Mouse (Mus musculus): ENCODE data around the gene Enoph1. TPM values are rescaled to one million over a fixed set of nuclear protein-coding genes. Genes with fewer than 3 reads are reported as not detected.

Gene Enoph1
- total RNA-seq, 2 experiments from 2014 or later, result 9.0 to 10.5 TPM

- no peak for DNase-seq
Observed at GRCm38 (mm10) chr5:100079040-100079930, 39.5 kb downstream of the Enoph1 start.

DNA sequence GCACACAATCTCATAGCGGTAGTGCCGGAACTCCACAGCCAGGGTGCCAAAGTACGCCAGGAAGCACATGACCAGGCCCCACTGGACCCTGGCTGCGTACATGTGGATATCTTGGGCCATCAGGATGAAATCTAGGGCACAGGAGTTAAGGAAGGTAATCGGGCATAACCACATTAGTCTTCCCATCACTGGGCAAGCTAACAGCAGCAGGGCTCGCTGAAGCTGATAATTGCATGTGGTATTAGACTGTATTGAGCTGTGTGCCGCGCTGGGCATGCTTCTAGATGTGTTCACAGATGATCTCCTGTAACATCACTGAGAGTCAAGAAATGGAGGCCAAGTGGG lies 40.1 kb downstream of the Enoph1 start:
- DNase-seq, result no peak

- no peak for DNase-seq
Observed at GRCm38 (mm10) chr5:100082006-100082405, 42.2 kb downstream of the Enoph1 start.

GRCm38 (mm10) chr5:100083953-100084562 lies 44.3 kb downstream of the Enoph1 start:
- DNase-seq, result no peak

DNA sequence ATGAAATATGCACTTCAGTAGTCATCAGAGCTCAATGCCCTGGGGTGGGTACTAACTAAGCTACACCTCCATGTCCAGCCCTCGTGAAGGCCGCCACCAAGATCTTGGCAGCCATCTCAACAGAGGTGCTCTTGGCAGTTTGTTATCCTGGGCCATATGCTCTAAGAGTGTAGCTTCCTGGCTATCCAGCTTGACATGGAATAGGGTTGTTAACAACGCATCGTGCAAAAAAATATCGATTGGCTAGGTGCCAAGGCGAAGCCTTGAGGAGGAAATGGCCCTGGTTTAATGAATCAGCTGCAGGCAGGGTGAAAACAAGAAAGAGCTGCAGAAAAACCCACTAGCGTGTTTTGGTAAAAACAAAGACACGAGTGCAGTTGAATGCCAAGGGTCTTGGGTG lies 45.3 kb downstream of the Enoph1 start:
- DNase-seq, result peak; percentile 22

GRCm38 (mm10) chr5:100090515-100091262 lies 50.9 kb downstream of the Enoph1 start:
- DNase-seq, result no peak

GRCm38 (mm10) chr5:100091263-100091594 lies 51.4 kb downstream of the Enoph1 start:
- no peak for DNase-seq

DNA sequence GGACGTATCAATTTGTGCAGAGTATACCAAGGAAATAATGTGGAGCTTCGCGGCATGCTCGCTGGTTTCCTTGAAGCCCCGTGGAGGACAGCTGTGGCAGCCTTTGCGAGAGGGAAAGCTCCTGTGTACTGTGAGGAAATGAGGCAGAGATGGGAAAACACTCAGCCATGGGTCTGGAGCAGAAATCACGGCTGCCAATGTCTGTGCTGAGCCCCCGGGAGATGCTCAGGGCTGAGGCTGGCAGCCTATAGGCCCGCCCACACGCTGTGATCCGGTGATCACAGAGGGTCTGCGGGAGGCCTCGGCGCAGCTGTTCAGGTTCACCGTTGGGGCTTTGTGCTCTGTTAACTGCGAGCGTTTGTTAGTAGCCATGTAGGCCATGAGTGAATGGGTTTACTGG lies 51.8 kb downstream of the Enoph1 start:
- DNase-seq, result no peak

- no peak for DNase-seq
Observed at GRCm38 (mm10) chr5:100096955-100097354, 57.2 kb downstream of the Enoph1 start.

DNA sequence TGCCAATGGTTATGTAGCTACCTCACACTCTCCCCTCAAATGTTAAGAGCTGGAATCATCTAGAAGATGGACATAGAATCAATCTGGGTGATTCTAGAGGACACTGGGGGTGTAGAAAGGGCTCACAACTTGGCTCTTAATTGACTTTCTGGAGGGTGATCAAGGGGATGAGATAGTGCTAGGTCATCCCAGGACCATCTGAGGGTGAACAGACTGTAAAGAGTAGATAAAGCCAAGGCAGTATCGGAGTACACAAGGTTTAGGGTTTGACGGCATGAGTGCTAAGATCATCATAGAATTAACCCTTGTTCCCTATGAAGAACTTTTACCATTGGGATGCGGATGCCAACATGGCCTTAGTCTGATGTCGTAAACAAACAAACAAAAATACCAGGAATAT lies 58.2 kb downstream of the Enoph1 start:
- no peak for DNase-seq

GRCm38 (mm10) chr5:100102395-100102794 lies 62.6 kb downstream of the Enoph1 start:
- DNase-seq, result no peak

DNA sequence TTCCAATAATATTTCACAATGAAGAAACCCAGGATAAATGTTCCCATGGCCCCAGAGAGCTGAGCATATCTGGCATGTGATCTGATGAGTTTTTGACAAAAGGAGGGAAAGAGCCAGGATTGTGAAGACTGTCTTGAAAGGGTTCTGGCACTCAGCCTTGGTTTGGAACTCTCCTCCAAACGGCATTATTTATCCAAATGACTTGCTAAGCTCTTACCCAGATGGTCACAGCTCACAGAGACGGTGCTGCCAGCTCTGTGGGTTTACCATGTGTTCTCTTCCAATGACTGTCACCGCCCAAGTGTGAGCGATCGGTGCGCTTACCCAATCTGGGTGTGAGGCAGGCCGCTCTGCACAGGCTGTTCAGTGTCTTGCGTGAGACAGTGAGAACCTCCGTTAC lies 69.1 kb downstream of the Enoph1 start:
- DNase-seq, result peak; percentile 21

DNA sequence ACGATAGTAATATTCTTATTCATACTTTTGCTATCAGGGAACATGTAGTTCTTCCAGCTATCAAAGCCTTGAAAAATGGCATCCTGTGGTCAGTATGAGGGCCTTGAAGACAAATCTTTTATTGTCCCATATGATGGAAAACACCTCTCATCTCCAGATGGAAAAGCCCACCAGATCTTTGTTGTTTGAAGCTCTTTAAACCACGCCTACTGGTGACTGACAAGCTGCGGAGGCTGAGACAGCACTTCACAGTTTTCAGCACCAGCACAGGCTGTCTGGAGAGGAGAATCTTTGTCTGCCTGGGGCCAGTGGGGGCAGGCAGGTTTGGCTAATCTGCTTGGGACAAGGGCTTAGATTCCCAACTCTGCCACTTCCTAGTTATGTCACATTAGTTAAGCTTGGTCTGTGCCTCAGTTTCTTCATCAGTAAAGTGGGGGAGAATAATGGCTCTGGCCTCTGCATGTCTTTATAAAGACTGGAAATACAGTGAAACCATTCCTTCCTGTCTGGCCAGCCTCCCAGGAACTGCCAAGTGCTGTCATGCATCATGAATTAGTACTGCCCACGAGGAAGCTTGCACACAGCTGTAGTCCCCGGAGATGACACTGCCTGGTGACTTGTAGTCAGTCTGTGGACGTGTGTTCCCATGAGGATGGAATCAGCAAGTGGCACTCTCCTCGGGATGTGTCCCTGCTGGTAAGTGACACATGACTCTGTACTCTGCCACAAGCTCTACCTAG lies 69.9 kb downstream of the Enoph1 start:
- no peak for DNase-seq

DNA sequence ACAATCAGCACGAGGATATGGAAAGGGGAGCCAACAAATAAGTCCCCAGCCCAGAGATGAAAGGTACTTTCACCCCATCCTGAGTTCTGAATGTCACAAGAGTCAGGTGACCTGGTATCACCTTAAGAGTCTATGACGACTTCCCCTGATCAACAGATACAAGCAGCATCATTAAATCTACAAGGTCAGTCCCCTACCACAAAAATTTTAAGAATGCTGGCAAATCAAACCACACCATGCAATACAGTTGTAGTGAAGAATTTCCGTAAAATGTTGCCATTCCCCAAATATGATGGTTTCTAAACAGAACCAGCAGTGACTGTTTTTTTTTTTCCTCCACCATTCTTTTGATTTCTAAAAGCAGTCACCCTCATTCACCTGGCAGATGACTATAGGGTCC lies 70.8 kb downstream of the Enoph1 start:
- no peak for DNase-seq

- no peak for DNase-seq
Observed at GRCm38 (mm10) chr5:100113403-100113802, 73.6 kb downstream of the Enoph1 start.

Other genes starting within 250 kb of the Enoph1 start
- under 1 TPM; 0.49 to 0.56 TPM for gene Vamp9, start 133.7 kb upstream of the Enoph1 start, total RNA-seq (2021)
- 100 to 1,000 TPM; 129 to 153 TPM for gene Hnrnpd, start 61.0 kb upstream of the Enoph1 start, total RNA-seq (2021)
- gene 4930524J08Rik, start 60.9 kb upstream of the Enoph1 start, total RNA-seq (2021), result 1 to 10 TPM; 1.1 to 1.2 TPM
- gene Hnrnpdl, start 321 bp upstream of the Enoph1 start, total RNA-seq (2021), result 100 to 1,000 TPM in 1 of 2 experiments, 10 to 100 TPM in 1; 92.8 to 105 TPM
- 1 to 10 TPM; 3.5 to 3.9 TPM for gene Tmem150c, start 119.8 kb downstream of the Enoph1 start, total RNA-seq (2021)

Measured in gastrocnemius, postnatal 10 days (tissue).